Mouse (Mus musculus) erythroblast, embryonic 14.5 days (primary cell): ENCODE results near the gene Arih2. TPM values are rescaled to one million over a fixed set of nuclear protein-coding genes. Genes with fewer than 3 reads are reported as not detected.

Source experiments
- H3K27me3 ChIP-seq: 2 replicates; pipeline ENCODE4 v1.6.1; 2012; ENCODE audit warnings: inconsistent platforms; ENCODE audit not compliant: control insufficient read depth
- H3K36me3 ChIP-seq: 2 replicates; pipeline ENCODE4 v1.6.1; 2012; ENCODE audit warnings: mild to moderate bottlenecking, inconsistent platforms; ENCODE audit not compliant: control insufficient read depth
- H3K4me1 ChIP-seq: 2 replicates; pipeline ENCODE4 v1.6.1; 2012; ENCODE audit warnings: inconsistent platforms; ENCODE audit not compliant: control insufficient read depth
- H3K4me3 ChIP-seq: replicated peaks from 2 replicates; pipeline ENCODE3; 2012; ENCODE audit warnings: moderate library complexity, mild to moderate bottlenecking, inconsistent platforms
- H3K9me3 ChIP-seq: 2 replicates; pipeline ENCODE4 v1.6.1; 2012; ENCODE audit warnings: low read length, inconsistent platforms, mixed read lengths; ENCODE audit not compliant: control insufficient read depth
- GATA1 ChIP-seq: IDR thresholded peaks from 2 replicates; pipeline ENCODE4 v1.6.1; 2012; ENCODE audit warnings: low read length, inconsistent platforms, mixed read lengths
- TAL1 ChIP-seq: IDR thresholded peaks from 3 replicates; pipeline ENCODE4 v1.6.1; 2012; ENCODE audit warnings: low read length, inconsistent platforms, mixed read lengths
- polyA plus RNA-seq: library from polyadenylated mRNA; stranded (reverse); fragments of >175 nt; gene quantifications from 2 replicates; pipeline ENCODE4 v1.2.3, GENCODE M21; 2012

Arih2 gene
- polyA plus RNA-seq, 1 experiment = 18.7 TPM

GRCm38 (mm10) chr9:108654566-108655464 lies 5.6 kb upstream of the Arih2 start:
- Histone ChIP-seq H3K4me1 (peaks cover 27% of the 10 kb centered on the region), H3K4me3 (peak overlapping the region; percentile 11), H3K36me3 (no peaks in the 10 kb centered on the region), H3K27me3 (no peaks in the 10 kb centered on the region), H3K9me3 (no peaks in the 10 kb centered on the region)
- TF ChIP-seq GATA1 = no peak

- peaks cover 23% of the 10 kb centered on the region for H3K36me3 ChIP-seq
- no peaks in the 10 kb centered on the region for H3K27me3 ChIP-seq
- no peak for TF ChIP-seq GATA1
- TF ChIP-seq TAL1 = no peak
- H3K4me3 ChIP-seq = peak overlapping the region; percentile 98
- peaks cover 42% of the 10 kb centered on the region for H3K4me1 ChIP-seq
- H3K9me3 ChIP-seq = no peaks in the 10 kb centered on the region
These were observed 615 bp upstream of the Arih2 start for GRCm38 (mm10) chr9:108649561-108650440.

- Histone ChIP-seq H3K9me3 (no peaks in the 10 kb centered on the region), H3K4me3 (peak overlapping the region; percentile 98), H3K27me3 (no peaks in the 10 kb centered on the region), H3K36me3 (peaks cover 37% of the 10 kb centered on the region), H3K4me1 (peaks cover 37% of the 10 kb centered on the region)
- TF ChIP-seq GATA1 (no peak), TAL1 (no peak)
These were observed 1.0 kb downstream of the Arih2 start for GRCm38 (mm10) chr9:108648166-108648565.

GRCm38 (mm10) chr9:108639825-108640224 lies 9.4 kb downstream of the Arih2 start:
- Histone ChIP-seq H3K27me3 (no peaks in the 10 kb centered on the region), H3K36me3 (peaks cover 92% of the 10 kb centered on the region), H3K4me1 (peaks cover 30% of the 10 kb centered on the region), H3K9me3 (no peaks in the 10 kb centered on the region), H3K4me3 (no peak overlapping the region)
- TF ChIP-seq TAL1 (no peak), GATA1 (no peak)

GRCm38 (mm10) chr9:108635415-108635814 lies 13.8 kb downstream of the Arih2 start:
- no peaks in the 10 kb centered on the region for H3K27me3 ChIP-seq
- H3K36me3 ChIP-seq = peaks cover 91% of the 10 kb centered on the region
- H3K4me3 ChIP-seq = no peak overlapping the region
- peaks cover 41% of the 10 kb centered on the region for H3K4me1 ChIP-seq
- TF ChIP-seq GATA1 = no peak
- TF ChIP-seq TAL1 = no peak
- no peaks in the 10 kb centered on the region for H3K9me3 ChIP-seq

GRCm38 (mm10) chr9:108633846-108634245 lies 15.3 kb downstream of the Arih2 start:
- Histone ChIP-seq H3K4me1 (peaks cover 44% of the 10 kb centered on the region), H3K9me3 (no peaks in the 10 kb centered on the region), H3K27me3 (no peaks in the 10 kb centered on the region), H3K36me3 (peaks cover 88% of the 10 kb centered on the region), H3K4me3 (no peak overlapping the region)
- TF ChIP-seq GATA1 (no peak), TAL1 (no peak)

GRCm38 (mm10) chr9:108632375-108632774 lies 16.8 kb downstream of the Arih2 start:
- H3K36me3 ChIP-seq = peaks cover 92% of the 10 kb centered on the region

GRCm38 (mm10) chr9:108631631-108632256 lies 17.4 kb downstream of the Arih2 start:
- H3K27me3 ChIP-seq = no peaks in the 10 kb centered on the region
- TF ChIP-seq GATA1 = no peak
- no peak for TF ChIP-seq TAL1
- H3K4me1 ChIP-seq = peaks cover 42% of the 10 kb centered on the region
- no peak overlapping the region for H3K4me3 ChIP-seq
- H3K36me3 ChIP-seq = peaks cover 93% of the 10 kb centered on the region
- H3K9me3 ChIP-seq = no peaks in the 10 kb centered on the region

More at GRCm38 (mm10) chr9:108632375-108632774, 16.8 kb downstream of the Arih2 start:
- peaks cover 46% of the 10 kb centered on the region for H3K4me1 ChIP-seq
- no peak for TF ChIP-seq TAL1
- no peak for TF ChIP-seq GATA1
- no peaks in the 10 kb centered on the region for H3K27me3 ChIP-seq
- H3K9me3 ChIP-seq = no peaks in the 10 kb centered on the region
- H3K4me3 ChIP-seq = no peak overlapping the region

- no peak for TF ChIP-seq TAL1
- Histone ChIP-seq H3K4me3 (no peak overlapping the region), H3K4me1 (peaks cover 34% of the 10 kb centered on the region), H3K9me3 (no peaks in the 10 kb centered on the region), H3K27me3 (no peaks in the 10 kb centered on the region), H3K36me3 (peaks cover 93% of the 10 kb centered on the region)
These were observed 18.5 kb downstream of the Arih2 start for GRCm38 (mm10) chr9:108630683-108631082.
